Comparison of ENCODE assay signal across 8 mouse cellular contexts in the genomic region with DNA sequence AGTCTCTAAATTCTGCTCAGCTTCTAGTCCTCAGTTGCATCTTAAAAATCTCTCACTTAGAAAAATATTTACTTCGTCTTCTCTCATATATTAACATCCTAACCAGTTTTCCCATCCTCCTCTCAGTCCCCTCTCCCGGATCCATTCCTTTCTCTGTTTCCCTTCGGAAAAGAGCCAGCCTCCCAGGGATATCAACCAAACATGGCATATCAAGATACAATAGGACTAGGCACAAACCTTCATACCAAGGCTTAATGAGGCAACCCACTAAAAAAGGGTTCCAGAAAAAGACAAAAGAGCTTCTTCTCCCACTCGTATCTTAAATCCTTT. TPM values are rescaled to one million over a fixed set of nuclear protein-coding genes. Genes with fewer than 3 reads are reported as not detected.
A peak's percentile ranks its signal among the peaks of the same experiment; 100 is the strongest.
DNase-seq lines count a peak whose midpoint lies in the region; ATAC-seq and TF ChIP-seq lines count a peak whose summit lies in the region.

No protein-coding gene starts in this region.

- H3K9ac ChIP-seq in lung, embryonic 14.5 days, result peak overlapping the region; percentile 34
- H3K9ac ChIP-seq in embryonic facial prominence, embryonic 14.5 days (ENCODE audit: low read depth, low read length), result peak overlapping the region; percentile 65
- H3K9ac ChIP-seq in neural tube, embryonic 15.5 days (replicated peaks), result peak overlapping the region; percentile 53; the same call in 1 of the 2 replicates

- no peak for TF ChIP-seq CTCF in lung, embryonic 14.5 days (IDR thresholded peaks at IDR 0.05; ENCODE audit: low read depth)

- DNase-seq in lung, embryonic 14.5 days, result no peak
- no peak for DNase-seq in lung, postnatal 4 days
- DNase-seq in embryonic facial prominence, embryonic 14.5 days (ENCODE audit: low spot score), result no peak
- no peak for DNase-seq in limb, embryonic 10.5 days (ENCODE audit: low spot score)
- no peak for DNase-seq in cerebellum, adult 11-12 months
- DNase-seq in c-Kit-positive CD71-positive TER-119-positive erythroid progenitor cells, embryonic 14.5 days (ENCODE audit: low spot score), result no peak
- DNase-seq in spleen, postnatal 36 days (ENCODE audit: low spot score in 2 of 2), result no peak

- no peaks in the 10 kb centered on the region for H3K9me3 ChIP-seq in lung, embryonic 14.5 days (ENCODE audit: low read depth, low read length)
- no peaks in the 10 kb centered on the region for H3K9me3 ChIP-seq in embryonic facial prominence, embryonic 14.5 days (ENCODE audit: control insufficient read depth, low read length)
- no peaks in the 10 kb centered on the region for H3K9me3 ChIP-seq in limb, embryonic 10.5 days (replicated peaks)
- no peaks in the 10 kb centered on the region for H3K9me3 ChIP-seq in neural tube, embryonic 15.5 days (replicated peaks)

- H3K27me3 ChIP-seq in lung, embryonic 14.5 days (ENCODE audit: insufficient read depth, low read length), result no peaks in the 10 kb centered on the region
- no peaks in the 10 kb centered on the region for H3K27me3 ChIP-seq in embryonic facial prominence, embryonic 14.5 days (replicated peaks; ENCODE audit: control insufficient read depth, insufficient read depth, low read length)
- 0 out of 2 replicates have a peak, but pooled peaks cover 4% of the 10 kb centered on the region for H3K27me3 ChIP-seq in limb, embryonic 10.5 days (ENCODE audit: low read depth, poor library complexity, severe bottlenecking)
- H3K27me3 ChIP-seq in neural tube, embryonic 15.5 days (replicated peaks), result no peaks in the 10 kb centered on the region

- H3K4me2 ChIP-seq in lung, embryonic 14.5 days, result peak overlapping the region; percentile 54
- peak overlapping the region; percentile 54 for H3K4me2 ChIP-seq in embryonic facial prominence, embryonic 14.5 days (ENCODE audit: low read depth, low read length)
- H3K4me2 ChIP-seq in neural tube, embryonic 15.5 days, result peak overlapping the region; percentile 53

- H3K36me3 ChIP-seq in lung, embryonic 14.5 days (ENCODE audit: insufficient read depth), result no peaks in the 10 kb centered on the region
- H3K36me3 ChIP-seq in embryonic facial prominence, embryonic 14.5 days (ENCODE audit: control insufficient read depth, insufficient read depth, low read length), result no peaks in the 10 kb centered on the region
- no peaks in the 10 kb centered on the region for H3K36me3 ChIP-seq in limb, embryonic 10.5 days
- H3K36me3 ChIP-seq in neural tube, embryonic 15.5 days, result no peaks in the 10 kb centered on the region

- peak overlapping the region; percentile 54 for H3K4me3 ChIP-seq in lung, embryonic 14.5 days (ENCODE audit: low read depth, low read length)
- H3K4me3 ChIP-seq in embryonic facial prominence, embryonic 14.5 days (ENCODE audit: low read depth, low read length), result peak overlapping the region; percentile 52
- H3K4me3 ChIP-seq in limb, embryonic 10.5 days, result peak overlapping the region; percentile 59
- H3K4me3 ChIP-seq in neural tube, embryonic 15.5 days (replicated peaks), result peak overlapping the region; percentile 54

- WGBS in lung, embryonic 14.5 days, result 8% methylated on average over 4 of the region's 4 CpGs
- 20% methylated on average over 4 of the region's 4 CpGs for WGBS in embryonic facial prominence, embryonic 14.5 days
- 17% methylated on average over 4 of the region's 4 CpGs for WGBS in limb, embryonic 10.5 days
- whole genome bisulfite sequencing in neural tube, embryonic 15.5 days, result 24% methylated on average over 4 of the region's 4 CpGs

- no peaks in the 10 kb centered on the region for H3K4me1 ChIP-seq in lung, embryonic 14.5 days (ENCODE audit: insufficient read depth)
- H3K4me1 ChIP-seq in embryonic facial prominence, embryonic 14.5 days (ENCODE audit: control insufficient read depth, insufficient read depth, low read length), result no peaks in the 10 kb centered on the region
- H3K4me1 ChIP-seq in limb, embryonic 10.5 days, result no peaks in the 10 kb centered on the region; the same call in 1 of the 2 replicates
- peaks cover 4% of the 10 kb centered on the region for H3K4me1 ChIP-seq in neural tube, embryonic 15.5 days

- ATAC-seq in lung, embryonic 14.5 days (ENCODE audit: insufficient read depth), result no peak; the same call in 1 of the 2 replicates
- ATAC-seq in embryonic facial prominence, embryonic 14.5 days (ENCODE audit: low read depth), result no peak
- ATAC-seq in neural tube, embryonic 15.5 days (ENCODE audit: low FRiP score), result peak; percentile 59

- peak overlapping the region; percentile 86 for H3K27ac ChIP-seq in lung, embryonic 14.5 days (ENCODE audit: low read depth)
- peak overlapping the region; percentile 72; the same call in 1 of the 2 replicates for H3K27ac ChIP-seq in embryonic facial prominence, embryonic 14.5 days (replicated peaks; ENCODE audit: low read depth, low read length)
- peak overlapping the region; percentile 85 for H3K27ac ChIP-seq in limb, embryonic 10.5 days
- H3K27ac ChIP-seq in neural tube, embryonic 15.5 days (replicated peaks), result peak overlapping the region; percentile 89

RNA-seq across cellular contexts. Expression of a gene that starts 0.2 kb away (rescaled TPM):
- 11.3 and 14.1 TPM in 2 replicates for polyA plus RNA-seq in lung, embryonic 14.5 days (2014; fragmentation: Nextera tagmentation; extraction: Ambion mirVana)
- polyA plus RNA-seq in embryonic facial prominence, embryonic 14.5 days (2014; fragmentation: Nextera tagmentation; extraction: Ambion mirVana), result 13.3 and 15.1 TPM in 2 replicates
- polyA plus RNA-seq in limb, embryonic 10.5 days (2016; fragmentation: Nextera tagmentation; extraction: Ambion mirVana), result 16.2 and 18.1 TPM in 2 replicates
- polyA plus RNA-seq in neural tube, embryonic 15.5 days (2015; fragmentation: Nextera tagmentation; extraction: Ambion mirVana), result 35.6 and 40.8 TPM in 2 replicates

RNA-seq across cellular contexts. Expression of a gene that starts 28.7 kb away (rescaled TPM):
- polyA plus RNA-seq in lung, embryonic 14.5 days (2014; fragmentation: Nextera tagmentation; extraction: Ambion mirVana), result 16.3 and 16.4 TPM in 2 replicates
- 12.4 and 15.3 TPM in 2 replicates for polyA plus RNA-seq in embryonic facial prominence, embryonic 14.5 days (2014; fragmentation: Nextera tagmentation; extraction: Ambion mirVana)
- polyA plus RNA-seq in limb, embryonic 10.5 days (2016; fragmentation: Nextera tagmentation; extraction: Ambion mirVana), result 18.9 and 21.2 TPM in 2 replicates
- polyA plus RNA-seq in neural tube, embryonic 15.5 days (2015; fragmentation: Nextera tagmentation; extraction: Ambion mirVana), result 7.2 and 7.9 TPM in 2 replicates

RNA-seq across cellular contexts. Expression of a gene that starts 51.3 kb away (rescaled TPM):
- polyA plus RNA-seq in lung, embryonic 14.5 days (2014; fragmentation: Nextera tagmentation; extraction: Ambion mirVana), result not detected in 2 replicates
- 0.07 TPM in 1 of 2 replicates, not detected in the other for polyA plus RNA-seq in embryonic facial prominence, embryonic 14.5 days (2014; fragmentation: Nextera tagmentation; extraction: Ambion mirVana)
- not detected in 2 replicates for polyA plus RNA-seq in limb, embryonic 10.5 days (2016; fragmentation: Nextera tagmentation; extraction: Ambion mirVana)
- 0.09 TPM in 1 of 2 replicates, not detected in the other for polyA plus RNA-seq in neural tube, embryonic 15.5 days (2015; fragmentation: Nextera tagmentation; extraction: Ambion mirVana)
